Mouse (Mus musculus): Measurements from ENCODE around the gene Taf1c. TPM values are rescaled to one million over a fixed set of nuclear protein-coding genes. Genes with fewer than 3 reads are reported as not detected.

The Taf1c gene
- polyA plus RNA-seq, 1 experiment from 2014 or later = 14.1 TPM

DNA sequence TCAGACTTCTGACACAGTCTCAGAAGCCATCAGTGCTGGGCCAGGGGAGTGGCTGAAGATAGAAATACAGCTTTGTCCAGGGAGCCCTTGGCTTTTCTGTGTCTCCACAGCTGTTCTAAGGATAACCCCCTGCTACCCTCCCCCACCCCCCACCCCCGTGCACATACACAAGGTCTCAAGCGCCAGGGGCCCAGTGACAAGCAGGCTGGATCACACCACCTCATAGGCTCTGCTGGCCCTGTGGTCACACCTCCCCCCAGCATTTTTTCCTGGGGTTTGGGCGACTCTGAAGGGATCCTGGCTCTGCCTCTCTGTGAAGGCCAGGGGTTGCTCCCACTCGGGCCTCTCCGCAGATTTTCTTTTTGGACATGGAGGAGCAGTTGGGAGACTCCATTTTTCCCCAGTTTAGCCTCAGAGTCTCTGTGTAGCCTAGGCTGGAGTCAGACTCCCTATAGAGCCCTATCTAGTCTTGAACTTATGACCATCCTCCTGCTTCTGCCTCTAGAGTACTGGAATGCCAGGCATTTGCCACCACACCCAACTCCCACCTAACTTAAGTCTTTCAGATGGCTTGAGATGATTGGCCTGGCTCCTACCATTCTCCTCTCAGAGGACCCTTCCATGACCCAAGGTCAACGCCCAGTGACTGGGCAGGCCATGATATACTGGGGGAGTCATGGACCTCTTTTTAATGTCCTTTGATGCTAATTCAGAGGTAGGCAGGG is 15.3 kb upstream of the Taf1c start:
- Histone ChIP-seq H3K4me3 (ENCODE audit: low read depth, low read length) (no peak overlapping the region), H3K27ac (ENCODE audit: low read depth, low read length) (no peak overlapping the region), H3K36me3 (ENCODE audit: control insufficient read depth, insufficient read depth, low read length) (no peaks in the 10 kb centered on the region), H3K9me3 (ENCODE audit: control insufficient read depth, low read length) (no peaks in the 10 kb centered on the region), H3K9ac (ENCODE audit: low read length) (no peak overlapping the region), H3K27me3 (ENCODE audit: control insufficient read depth, insufficient read depth, low read length) (no peaks in the 10 kb centered on the region), H3K4me1 (ENCODE audit: control insufficient read depth, insufficient read depth, low read length) (no peaks in the 10 kb centered on the region), H3K4me2 (ENCODE audit: low read depth) (no peak overlapping the region)
- DNase-seq (ENCODE audit: low spot score) (no peak), ATAC-seq (ENCODE audit: insufficient read depth, low FRiP score, low TSS enrichment) (no peak)
- WGBS = 78% methylated on average over 6 of the region's 6 CpGs

DNA sequence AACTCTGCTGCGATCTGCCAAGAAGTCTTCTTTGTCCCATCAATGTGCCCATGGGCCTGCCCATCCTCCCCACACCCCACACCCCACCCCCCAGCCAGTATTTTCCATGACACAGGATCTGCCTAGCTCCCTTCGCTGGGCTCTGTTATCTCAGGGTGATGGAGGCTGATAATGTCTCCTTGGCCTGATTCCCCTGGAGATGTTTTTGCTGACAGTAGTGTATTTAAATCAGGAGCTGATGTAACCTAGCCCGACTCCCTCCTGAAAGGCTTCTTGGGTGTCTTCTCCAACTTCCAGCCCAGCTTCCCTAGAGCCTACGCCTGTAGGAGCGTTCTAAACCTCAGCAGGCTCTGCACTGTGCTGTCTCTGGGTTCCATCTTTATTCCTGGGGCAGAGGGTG is 13.9 kb upstream of the Taf1c start:
- Histone ChIP-seq H3K4me1 (ENCODE audit: control insufficient read depth, insufficient read depth, low read length) (no peaks in the 10 kb centered on the region), H3K36me3 (ENCODE audit: control insufficient read depth, insufficient read depth, low read length) (no peaks in the 10 kb centered on the region), H3K27ac (ENCODE audit: low read depth, low read length) (no peak overlapping the region), H3K4me3 (ENCODE audit: low read depth, low read length) (no peak overlapping the region), H3K9ac (ENCODE audit: low read length) (no peak overlapping the region), H3K4me2 (ENCODE audit: low read depth) (no peak overlapping the region), H3K9me3 (ENCODE audit: control insufficient read depth, low read length) (no peaks in the 10 kb centered on the region), H3K27me3 (ENCODE audit: control insufficient read depth, insufficient read depth, low read length) (no peaks in the 10 kb centered on the region)
- DNase-seq (ENCODE audit: low spot score) (no peak), ATAC-seq (ENCODE audit: insufficient read depth, low FRiP score, low TSS enrichment) (no peak)
- 86% methylated on average over 5 of the region's 5 CpGs for WGBS

DNA sequence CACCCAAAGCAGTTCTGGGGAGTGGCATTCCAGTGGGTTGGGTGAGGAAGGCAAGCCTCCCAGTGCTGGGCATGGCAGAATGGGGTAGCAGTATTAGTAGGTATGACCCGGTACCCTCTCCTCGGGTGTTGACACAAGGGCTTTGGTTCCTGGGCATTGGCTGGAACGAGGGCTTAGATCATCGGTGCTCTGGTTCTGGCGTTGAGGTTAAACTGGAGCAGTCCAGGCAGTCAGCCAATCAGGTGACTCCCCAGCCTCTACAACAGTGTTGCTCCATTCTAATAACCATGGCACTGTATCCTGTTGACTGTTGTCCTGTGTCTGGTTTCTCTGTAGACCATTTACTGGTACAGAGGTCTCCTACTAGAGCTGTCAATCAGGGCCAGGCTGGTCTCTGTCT is 12.6 kb upstream of the Taf1c start:
- 91% methylated on average over 5 of the region's 5 CpGs for WGBS
- no peaks in the 10 kb centered on the region for H3K27me3 ChIP-seq (ENCODE audit: control insufficient read depth, insufficient read depth, low read length)
- no peak for ATAC-seq (ENCODE audit: insufficient read depth, low FRiP score, low TSS enrichment)

GRCm38 (mm10) chr8:119616811-119617210 is 11.8 kb upstream of the Taf1c start:
- H3K4me1 ChIP-seq (ENCODE audit: control insufficient read depth, insufficient read depth, low read length) = no peaks in the 10 kb centered on the region
- H3K27me3 ChIP-seq (ENCODE audit: control insufficient read depth, insufficient read depth, low read length) = no peaks in the 10 kb centered on the region
- no peak overlapping the region for H3K9ac ChIP-seq (ENCODE audit: low read length)
- no peak overlapping the region for H3K27ac ChIP-seq (ENCODE audit: low read depth, low read length)
- H3K4me2 ChIP-seq (ENCODE audit: low read depth) = no peak overlapping the region
- no peak overlapping the region for H3K4me3 ChIP-seq (ENCODE audit: low read depth, low read length)
- H3K36me3 ChIP-seq (ENCODE audit: control insufficient read depth, insufficient read depth, low read length) = no peaks in the 10 kb centered on the region
- DNase-seq (ENCODE audit: low spot score) = no peak
- no peak for ATAC-seq (ENCODE audit: insufficient read depth, low FRiP score, low TSS enrichment)
- WGBS = 88% methylated on average over 4 of the region's 4 CpGs
- no peaks in the 10 kb centered on the region for H3K9me3 ChIP-seq (ENCODE audit: control insufficient read depth, low read length)

More for the DNA sequence above, 12.6 kb upstream of the Taf1c start:
- Histone ChIP-seq H3K4me1 (ENCODE audit: control insufficient read depth, insufficient read depth, low read length) (no peaks in the 10 kb centered on the region), H3K27ac (ENCODE audit: low read depth, low read length) (no peak overlapping the region), H3K4me2 (ENCODE audit: low read depth) (no peak overlapping the region), H3K9ac (ENCODE audit: low read length) (no peak overlapping the region), H3K36me3 (ENCODE audit: control insufficient read depth, insufficient read depth, low read length) (no peaks in the 10 kb centered on the region), H3K4me3 (ENCODE audit: low read depth, low read length) (no peak overlapping the region), H3K9me3 (ENCODE audit: control insufficient read depth, low read length) (no peaks in the 10 kb centered on the region)
- no peak for DNase-seq (ENCODE audit: low spot score)

DNA sequence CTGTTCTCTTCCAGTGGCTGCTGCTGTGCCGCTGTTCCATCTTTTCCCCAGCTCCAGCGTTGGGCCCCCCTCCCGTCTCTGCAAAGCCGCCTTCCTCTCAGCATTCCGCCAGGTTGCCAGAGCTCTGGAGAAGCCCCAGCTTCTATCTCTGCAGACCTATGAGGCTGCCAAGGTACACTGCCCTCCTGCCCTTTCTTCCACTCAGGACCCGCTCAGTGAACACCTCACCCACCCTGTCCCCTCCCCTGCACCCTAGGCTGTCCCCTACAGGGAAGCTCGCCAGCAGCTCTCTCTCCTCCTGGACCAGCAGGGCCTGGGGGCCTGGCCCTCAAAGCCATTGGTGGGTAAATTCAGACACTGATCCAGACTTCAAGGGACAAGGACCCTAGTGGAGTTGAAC is 11.3 kb upstream of the Taf1c start:
- no peak for DNase-seq (ENCODE audit: low spot score)
- no peaks in the 10 kb centered on the region for H3K4me1 ChIP-seq (ENCODE audit: control insufficient read depth, insufficient read depth, low read length)
- no peak overlapping the region for H3K9ac ChIP-seq (ENCODE audit: low read length)
- no peak for ATAC-seq (ENCODE audit: insufficient read depth, low FRiP score, low TSS enrichment)
- H3K4me3 ChIP-seq (ENCODE audit: low read depth, low read length) = no peak overlapping the region
- H3K27me3 ChIP-seq (ENCODE audit: control insufficient read depth, insufficient read depth, low read length) = no peaks in the 10 kb centered on the region
- no peak overlapping the region for H3K27ac ChIP-seq (ENCODE audit: low read depth, low read length)
- 76% methylated on average over 5 of the region's 7 CpGs for WGBS
- no peaks in the 10 kb centered on the region for H3K36me3 ChIP-seq (ENCODE audit: control insufficient read depth, insufficient read depth, low read length)
- no peaks in the 10 kb centered on the region for H3K9me3 ChIP-seq (ENCODE audit: control insufficient read depth, low read length)
- no peak overlapping the region for H3K4me2 ChIP-seq (ENCODE audit: low read depth)

DNA sequence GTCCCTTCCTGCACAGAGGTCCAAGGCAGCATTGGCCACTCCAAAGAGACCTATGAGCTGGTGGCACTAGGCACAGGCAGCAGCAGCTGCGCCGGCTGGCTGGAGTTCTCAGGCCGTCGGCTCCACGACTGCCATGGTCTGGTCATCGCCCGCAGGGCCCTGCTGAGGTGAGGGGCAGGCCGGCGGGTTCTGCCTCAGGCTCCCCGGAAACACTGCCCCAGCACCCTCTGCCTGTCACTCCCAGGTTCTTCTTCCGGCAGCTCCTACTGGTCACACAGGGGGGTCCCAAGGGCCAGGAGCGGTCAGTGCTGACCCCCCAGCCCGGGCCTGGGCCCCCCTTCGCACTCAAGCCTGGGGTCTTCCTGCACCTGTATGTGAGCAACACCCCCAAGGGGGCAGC is 10.1 kb upstream of the Taf1c start:
- no peaks in the 10 kb centered on the region for H3K36me3 ChIP-seq (ENCODE audit: control insufficient read depth, insufficient read depth, low read length)
- no peak overlapping the region for H3K4me3 ChIP-seq (ENCODE audit: low read depth, low read length)
- no peak overlapping the region for H3K9ac ChIP-seq (ENCODE audit: low read length)
- no peak overlapping the region for H3K27ac ChIP-seq (ENCODE audit: low read depth, low read length)
- 79% methylated on average over 14 of the region's 14 CpGs for WGBS
- H3K27me3 ChIP-seq (ENCODE audit: control insufficient read depth, insufficient read depth, low read length) = no peaks in the 10 kb centered on the region
- no peak overlapping the region for H3K4me2 ChIP-seq (ENCODE audit: low read depth)
- no peaks in the 10 kb centered on the region for H3K9me3 ChIP-seq (ENCODE audit: control insufficient read depth, low read length)
- no peaks in the 10 kb centered on the region for H3K4me1 ChIP-seq (ENCODE audit: control insufficient read depth, insufficient read depth, low read length)
- no peak for DNase-seq (ENCODE audit: low spot score)
- no peak for ATAC-seq (ENCODE audit: insufficient read depth, low FRiP score, low TSS enrichment)

DNA sequence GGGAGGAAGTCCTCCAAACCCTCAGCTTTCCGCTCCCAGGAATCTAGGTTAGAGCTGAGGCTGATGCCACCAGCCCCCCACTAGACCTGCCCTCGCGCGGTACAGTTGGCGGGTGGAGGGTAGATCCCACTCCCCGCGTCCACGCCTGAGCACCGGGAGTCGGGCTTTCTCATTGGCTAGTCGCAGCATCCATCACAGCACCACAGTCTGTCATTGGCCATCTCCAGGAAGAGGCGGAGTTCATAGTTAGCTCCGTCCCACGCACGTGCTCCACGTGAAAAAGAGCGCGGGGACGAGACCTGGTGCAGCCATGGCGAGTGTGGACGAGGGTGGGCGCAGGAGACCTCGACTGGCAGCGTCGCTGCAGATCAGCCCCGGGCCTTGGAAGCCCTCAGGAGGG is 7.4 kb upstream of the Taf1c start, which contains the start of gene Adad2:
Gene Adad2 (plus strand): TSS at position 277 of the 400 bp plus-strand sequence.
- Histone ChIP-seq H3K36me3 (ENCODE audit: control insufficient read depth, insufficient read depth, low read length) (no peaks in the 10 kb centered on the region), H3K9me3 (ENCODE audit: control insufficient read depth, low read length) (no peaks in the 10 kb centered on the region), H3K9ac (ENCODE audit: low read length) (no peak within 1 kb of the TSS), H3K4me3 (ENCODE audit: low read depth, low read length) (no peak within 1 kb of the TSS), H3K4me2 (ENCODE audit: low read depth) (no peak within 1 kb of the TSS), H3K27me3 (ENCODE audit: control insufficient read depth, insufficient read depth, low read length) (no peaks in the 10 kb centered on the region), H3K4me1 (ENCODE audit: control insufficient read depth, insufficient read depth, low read length) (no peaks in the 10 kb centered on the region), H3K27ac (ENCODE audit: low read depth, low read length) (no peak within 1 kb of the TSS)
- 81% methylated on average over 26 of the region's 26 CpGs for WGBS
- no peak for DNase-seq (ENCODE audit: low spot score)
- no peak for ATAC-seq (ENCODE audit: insufficient read depth, low FRiP score, low TSS enrichment)

DNA sequence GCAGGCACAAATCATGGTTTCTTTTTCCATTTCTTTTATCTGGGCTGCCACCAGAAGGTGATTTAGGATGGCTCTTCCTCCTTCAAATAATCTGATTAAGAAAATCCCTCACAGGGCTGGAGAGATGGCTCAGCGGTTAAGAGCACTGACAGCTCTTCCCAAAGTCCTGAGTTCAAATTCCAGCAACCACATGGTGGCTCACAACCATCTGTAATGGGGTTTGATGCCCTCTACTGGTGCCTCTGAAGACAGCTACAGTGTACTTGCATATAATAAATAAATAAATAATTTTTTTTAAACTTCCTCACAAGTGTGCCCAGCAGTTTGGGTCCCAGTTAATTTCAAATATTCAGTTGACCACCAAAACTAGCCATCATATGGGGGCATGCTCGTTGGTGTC is 1.2 kb upstream of the Taf1c start:
- H3K9me3 ChIP-seq (ENCODE audit: control insufficient read depth, low read length) = no peaks in the 10 kb centered on the region
- H3K4me1 ChIP-seq (ENCODE audit: control insufficient read depth, insufficient read depth, low read length) = peaks cover 6% of the 10 kb centered on the region
- no peak overlapping the region for H3K27ac ChIP-seq (ENCODE audit: low read depth, low read length)
- no peaks in the 10 kb centered on the region for H3K27me3 ChIP-seq (ENCODE audit: control insufficient read depth, insufficient read depth, low read length)
- DNase-seq (ENCODE audit: low spot score) = no peak
- H3K4me3 ChIP-seq (ENCODE audit: low read depth, low read length) = no peak overlapping the region
- no peak for ATAC-seq (ENCODE audit: insufficient read depth, low FRiP score, low TSS enrichment)
- H3K4me2 ChIP-seq (ENCODE audit: low read depth) = no peak overlapping the region
- peaks cover 4% of the 10 kb centered on the region for H3K36me3 ChIP-seq (ENCODE audit: control insufficient read depth, insufficient read depth, low read length)
- 85% methylated on average over 2 of the region's 2 CpGs for WGBS
- no peak overlapping the region for H3K9ac ChIP-seq (ENCODE audit: low read length)

DNA sequence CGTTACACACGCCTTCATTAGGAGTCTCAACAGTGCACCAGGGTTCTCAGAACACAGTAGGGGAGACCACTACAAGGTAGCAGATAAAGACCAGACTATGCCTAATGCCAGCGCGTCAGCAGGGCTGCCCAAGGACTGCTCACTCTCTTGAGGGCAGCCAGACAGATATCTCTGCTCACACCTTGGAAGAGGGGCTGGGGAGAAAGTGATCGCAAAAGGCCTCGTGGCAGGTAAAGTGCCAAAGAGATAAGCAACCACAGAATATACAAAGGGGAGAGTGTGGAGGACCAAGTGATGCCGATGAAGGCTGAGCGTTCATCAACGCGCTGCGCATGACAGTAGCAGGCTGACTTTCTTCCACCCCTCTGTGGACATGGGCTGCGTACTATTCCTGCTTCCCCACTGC is 621 bp downstream of the Taf1c start:
- ATAC-seq (ENCODE audit: insufficient read depth, low FRiP score, low TSS enrichment) = no peak

More for the DNA sequence above, 621 bp downstream of the Taf1c start:
- H3K9me3 ChIP-seq (ENCODE audit: control insufficient read depth, low read length) = no peaks in the 10 kb centered on the region
- H3K4me3 ChIP-seq (ENCODE audit: low read depth, low read length) = peak overlapping the region; percentile 84
- H3K27me3 ChIP-seq (ENCODE audit: control insufficient read depth, insufficient read depth, low read length) = no peaks in the 10 kb centered on the region
- peak overlapping the region; percentile 82 for H3K9ac ChIP-seq (ENCODE audit: low read length)
- WGBS = 50% methylated on average over 12 of the region's 12 CpGs
- no peak for DNase-seq (ENCODE audit: low spot score)
- H3K36me3 ChIP-seq (ENCODE audit: control insufficient read depth, insufficient read depth, low read length) = peaks cover 7% of the 10 kb centered on the region
- H3K4me2 ChIP-seq (ENCODE audit: low read depth) = peak overlapping the region; percentile 74
- no peak overlapping the region for H3K27ac ChIP-seq (ENCODE audit: low read depth, low read length)
- peaks cover 6% of the 10 kb centered on the region for H3K4me1 ChIP-seq (ENCODE audit: control insufficient read depth, insufficient read depth, low read length)

All from neural tube, embryonic 11.5 days (tissue).